Mouse (Mus musculus) layer of hippocampus, adult 6 months (tissue): ENCODE data around the gene Eif2ak3. TPM values are rescaled to one million over a fixed set of nuclear protein-coding genes. Genes with fewer than 3 reads are reported as not detected.

Experiments
- long read RNA-seq, 2 experiments: library from polyadenylated mRNA; unstranded; transcript quantifications; one replicate each; pipeline ENCODE4 v2.0.0; 2019 to 2020
- polyA plus RNA-seq: library from polyadenylated mRNA; unstranded; fragments of <200 nt; fragmentation: Nextera tagmentation; gene quantifications from 2 replicates; pipeline ENCODE4 v1.2.3, GENCODE M21; 2021

Gene Eif2ak3
- polyA plus RNA-seq = 3.0 and 3.3 TPM in 2 replicates
- long read RNA-seq, experiment 1, full-length matches to known transcripts = 3 of 8 reads
- long read RNA-seq, experiment 1, partial matches to known transcripts = 5 of 8 reads
- long read RNA-seq, experiment 1, other reads (novel, unspliced or antisense) = 0 of 8 reads
- long read RNA-seq, experiment 2, full-length matches to known transcripts = 31 of 38 reads
- long read RNA-seq, experiment 2, partial matches to known transcripts = 5 of 38 reads
- long read RNA-seq, experiment 2, other reads (novel, unspliced or antisense) = 2 of 38 reads

GRCm38 (mm10) chr6:70844002-70844804, at the start of gene Eif2ak3:
Gene Eif2ak3 (plus strand): TSS chr6:70844515.

GRCm38 (mm10) chr6:70918827-70919226, 74.5 kb downstream of the Eif2ak3 start, which contains the start of gene Tex37:
Gene Tex37 (minus strand): TSS chr6:70918927.

Other genes with a start within 250 kb of the Eif2ak3 start
- 0.56 and 0.74 TPM in 2 replicates for gene Rpia, start 52.3 kb upstream of the Eif2ak3 start, polyA plus RNA-seq
- not detected in 2 replicates for gene Tex37, start 74.4 kb downstream of the Eif2ak3 start, polyA plus RNA-seq
- gene Foxi3, start 112.0 kb downstream of the Eif2ak3 start, polyA plus RNA-seq = not detected in 2 replicates